Mouse (Mus musculus) small intestine, adult 2 months (tissue): ENCODE data around the gene Acvr1.

Experiments
- CTCF ChIP-seq: fragments of 200-500 bp; IDR thresholded peaks from 2 replicates; pipeline ENCODE4 v1.5.1; 2012; ENCODE audit warnings: low read depth, mild to moderate bottlenecking, control low read depth, inconsistent platforms, low read length, moderate library complexity, mixed read lengths; ENCODE audit not compliant: insufficient replicate concordance, insufficient read length; ENCODE audit errors: extremely low read depth
- POLR2A ChIP-seq: fragments of 200-500 bp; IDR thresholded peaks from 2 replicates; pipeline ENCODE4 v1.6.1; 2012; ENCODE audit warnings: low read depth, mild to moderate bottlenecking, control low read depth, inconsistent platforms, low read length, moderate library complexity

DNA sequence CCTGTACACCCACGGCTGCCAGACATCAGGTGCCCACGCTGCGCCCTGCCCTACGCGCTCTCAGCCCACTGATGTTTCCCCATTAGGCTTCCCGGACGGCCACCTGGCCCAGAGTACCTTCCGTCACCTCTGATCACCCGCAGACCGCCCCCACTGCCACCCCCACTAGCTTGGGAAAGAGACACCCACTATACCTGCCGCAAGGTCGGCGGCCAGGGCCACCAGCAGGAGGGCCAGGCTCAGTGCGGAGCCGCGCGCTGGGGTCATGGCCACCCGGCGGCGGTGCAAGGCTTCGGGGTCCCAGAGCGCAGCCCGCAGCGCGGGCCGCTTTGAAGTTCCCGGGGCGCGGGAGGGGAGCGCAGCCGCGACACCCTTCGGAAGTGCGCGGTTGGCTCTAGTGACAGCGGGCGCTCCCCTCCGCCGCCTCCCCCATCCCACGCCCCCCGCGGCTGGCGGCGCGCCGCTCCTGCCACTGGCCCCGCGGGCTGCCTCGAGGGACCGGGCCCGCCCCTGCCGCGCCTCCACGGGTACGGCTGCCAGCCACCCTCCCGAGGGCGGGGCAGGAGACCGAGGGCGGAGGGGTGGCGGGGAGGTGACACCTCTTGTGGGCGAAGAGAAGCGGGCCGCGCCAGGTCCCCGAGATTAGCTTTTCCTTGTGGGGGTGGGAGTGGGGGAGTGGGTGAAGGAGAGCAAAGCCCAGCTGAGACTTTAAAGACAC lies 209.4 kb downstream of the Acvr1 start, which contains the start of gene Acvr1c:
- TF ChIP-seq CTCF = no peak
- no peak for TF ChIP-seq POLR2A
